Mouse (Mus musculus) spleen, postnatal 14 days (tissue): ENCODE results near the gene Tenm2.

Source experiments
- DNase-seq, 2 experiments: peaks; one replicate each; pipeline ENCODE4 v3.0.0; 2021 to 2022; ENCODE audit warnings: low spot score in 2 of 2

The Tenm2 gene

GRCm38 (mm10) chr11:36353252-36353651 lies 882.5 kb downstream of the Tenm2 start:
- DNase-seq: no peak

- DNase-seq: no peak
These were observed 884.0 kb downstream of the Tenm2 start for GRCm38 (mm10) chr11:36351752-36352151.

GRCm38 (mm10) chr11:36351341-36351740 lies 884.4 kb downstream of the Tenm2 start:
- DNase-seq: no peak

GRCm38 (mm10) chr11:36350264-36350663 lies 885.5 kb downstream of the Tenm2 start:
- DNase-seq: no peak

- no peak for DNase-seq
These were observed 885.9 kb downstream of the Tenm2 start for GRCm38 (mm10) chr11:36349856-36350255.

- DNase-seq: no peak
These were observed 894.0 kb downstream of the Tenm2 start for GRCm38 (mm10) chr11:36341799-36342198.

GRCm38 (mm10) chr11:36338424-36338823 lies 897.3 kb downstream of the Tenm2 start:
- no peak for DNase-seq

- DNase-seq: no peak
These were observed 898.7 kb downstream of the Tenm2 start for GRCm38 (mm10) chr11:36337063-36337462.

- no peak for DNase-seq
These were observed 900.6 kb downstream of the Tenm2 start for GRCm38 (mm10) chr11:36335147-36335546.

GRCm38 (mm10) chr11:36334100-36334735 lies 901.5 kb downstream of the Tenm2 start:
- no peak for DNase-seq

GRCm38 (mm10) chr11:36332222-36332621 lies 903.5 kb downstream of the Tenm2 start:
- DNase-seq: no peak

GRCm38 (mm10) chr11:36331408-36332178 lies 904.2 kb downstream of the Tenm2 start:
- no peak for DNase-seq

- DNase-seq: no peak
These were observed 908.5 kb downstream of the Tenm2 start for GRCm38 (mm10) chr11:36327243-36327642.

GRCm38 (mm10) chr11:36309317-36309716 lies 926.4 kb downstream of the Tenm2 start:
- DNase-seq: no peak

GRCm38 (mm10) chr11:36307276-36307675 lies 928.5 kb downstream of the Tenm2 start:
- no peak for DNase-seq

GRCm38 (mm10) chr11:36305348-36305950 lies 930.3 kb downstream of the Tenm2 start:
- DNase-seq: no peak

- DNase-seq: no peak
These were observed 932.8 kb downstream of the Tenm2 start for GRCm38 (mm10) chr11:36302913-36303371.

- no peak for DNase-seq
These were observed 933.7 kb downstream of the Tenm2 start for GRCm38 (mm10) chr11:36302096-36302495.

GRCm38 (mm10) chr11:36296568-36296967 lies 939.2 kb downstream of the Tenm2 start:
- DNase-seq: no peak

GRCm38 (mm10) chr11:36292206-36292605 lies 943.6 kb downstream of the Tenm2 start:
- DNase-seq: no peak

GRCm38 (mm10) chr11:36286246-36286645 lies 949.5 kb downstream of the Tenm2 start:
- no peak for DNase-seq

GRCm38 (mm10) chr11:36280533-36280932 lies 955.2 kb downstream of the Tenm2 start:
- DNase-seq: no peak

- no peak for DNase-seq
These were observed 957.9 kb downstream of the Tenm2 start for GRCm38 (mm10) chr11:36277903-36278215.
